Mouse (Mus musculus) adrenal gland, adult 8-10 months (tissue): Measurements from ENCODE around the gene Gm20388. TPM values are rescaled to one million over a fixed set of nuclear protein-coding genes. Genes with fewer than 3 reads are reported as not detected.

Experiments used
- DNase-seq: peaks from one replicate; pipeline ENCODE4 v3.0.0; 2022
- total RNA-seq, 4 experiments: library from RNA; stranded (reverse); gene quantifications; 2 replicates each; pipeline ENCODE4 v1.2.4; 2022

The Gm20388 gene
- total RNA-seq, 4 experiments from 2014 or later = 1.7 to 16.9 (median 5.8) TPM

- DNase-seq = no peak
Observed at GRCm38 (mm10) chr8:121911400-121911799, 2000.8 kb downstream of the Gm20388 start.

- no peak for DNase-seq
Observed at GRCm38 (mm10) chr8:121911987-121912386, 2001.3 kb downstream of the Gm20388 start.

GRCm38 (mm10) chr8:121912831-121913230, 2002.2 kb downstream of the Gm20388 start:
- DNase-seq = no peak

GRCm38 (mm10) chr8:121913378-121913777, 2002.7 kb downstream of the Gm20388 start:
- DNase-seq = no peak

DNA sequence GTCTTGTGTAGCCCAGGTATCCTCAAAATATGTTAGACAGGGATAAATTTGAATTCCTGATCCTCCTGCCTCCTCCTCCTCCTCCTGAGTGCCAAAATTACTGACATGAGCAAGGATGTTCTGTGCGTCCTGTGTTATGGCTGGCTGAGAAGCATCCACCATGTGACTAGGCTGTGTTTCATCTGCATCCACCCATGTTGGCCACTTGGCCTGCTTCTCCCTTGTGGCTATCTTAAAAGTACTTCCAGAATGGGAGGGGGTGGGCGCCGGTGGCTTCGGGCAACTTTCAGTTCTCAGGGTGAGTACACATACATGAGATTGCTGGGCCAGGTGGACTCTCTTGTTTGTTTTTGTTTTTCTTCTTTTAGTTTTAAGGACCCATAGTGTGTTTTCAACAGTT, 2008.5 kb downstream of the Gm20388 start:
- no peak for DNase-seq

DNA sequence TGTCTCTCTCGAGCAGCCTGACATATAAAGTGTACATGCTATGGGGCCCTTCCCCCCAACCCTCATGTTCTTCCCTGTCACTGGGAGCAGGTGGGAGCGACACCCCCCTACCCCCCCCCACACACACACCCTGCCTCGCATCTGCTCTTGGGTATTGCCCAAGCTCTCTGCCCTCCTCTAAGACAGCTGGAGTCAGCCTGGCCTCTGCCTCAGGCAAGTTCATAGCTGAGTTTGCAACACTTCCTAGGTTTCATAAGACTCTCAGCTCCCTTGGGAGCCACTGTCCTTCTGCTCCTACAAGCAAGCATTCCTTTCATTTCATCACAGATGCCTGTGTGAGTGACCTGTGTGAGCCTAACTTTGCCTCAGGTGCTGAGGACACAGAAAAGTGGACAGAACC, 2009.1 kb downstream of the Gm20388 start:
- peak; percentile 45 for DNase-seq

DNA sequence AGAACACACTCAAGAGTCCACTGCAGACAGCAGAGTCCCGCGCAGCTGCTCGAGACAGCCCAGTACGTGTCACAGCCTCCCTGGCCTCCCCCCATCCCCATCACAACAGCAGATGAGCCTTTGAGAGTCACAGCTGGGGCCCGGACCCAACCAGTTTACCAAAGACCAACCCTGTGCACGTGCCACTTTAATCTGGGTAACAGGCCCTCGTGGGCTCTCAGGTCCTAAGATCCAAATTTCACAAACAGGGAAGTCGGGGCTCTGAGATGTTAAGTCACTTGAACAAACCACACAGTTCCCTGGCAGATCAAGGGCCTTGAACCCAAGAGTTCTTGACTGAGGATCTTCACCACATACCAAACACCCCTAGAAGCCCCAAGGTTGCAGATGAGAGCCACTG, 2010.9 kb downstream of the Gm20388 start:
- DNase-seq = no peak

DNA sequence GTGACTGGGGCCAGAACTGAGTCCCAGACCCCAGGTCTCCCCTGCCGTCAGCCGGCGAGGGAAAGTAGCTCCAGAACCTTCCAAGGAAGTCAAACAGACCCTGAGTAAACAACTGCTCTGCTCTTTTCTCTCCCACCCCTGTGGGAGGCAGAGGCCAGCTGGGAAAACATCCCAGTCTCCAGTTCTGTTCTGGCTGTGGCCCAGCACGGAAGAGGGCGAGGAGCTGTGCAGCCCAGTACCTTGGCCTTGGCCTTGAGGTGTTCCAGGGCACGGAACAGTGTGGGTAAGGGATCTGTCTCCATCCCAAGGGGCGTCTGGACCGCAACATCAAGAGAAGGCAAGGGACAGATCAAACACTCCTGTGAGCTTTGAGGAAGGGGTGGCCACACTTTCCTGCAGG, 2011.5 kb downstream of the Gm20388 start:
- DNase-seq = no peak

DNA sequence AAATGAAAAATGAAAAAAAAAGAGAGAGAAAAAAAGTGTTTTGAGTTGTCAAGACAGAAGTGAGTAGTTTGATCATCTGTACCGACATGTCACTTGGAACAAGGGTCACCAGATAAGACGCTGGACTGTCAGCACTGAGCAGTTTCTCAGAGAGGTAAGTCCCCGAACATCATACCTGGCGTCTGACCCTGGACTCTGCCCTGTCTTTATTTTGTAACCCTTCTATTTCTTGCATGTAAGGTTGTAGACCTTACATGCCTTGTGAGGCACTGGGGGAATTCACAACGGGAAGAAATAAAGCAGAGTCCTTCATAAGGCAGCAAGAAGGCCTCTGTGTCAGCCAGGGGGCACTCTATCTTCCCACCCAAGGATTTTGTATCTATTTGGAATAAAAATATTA, 2014.0 kb downstream of the Gm20388 start:
- DNase-seq = no peak

DNA sequence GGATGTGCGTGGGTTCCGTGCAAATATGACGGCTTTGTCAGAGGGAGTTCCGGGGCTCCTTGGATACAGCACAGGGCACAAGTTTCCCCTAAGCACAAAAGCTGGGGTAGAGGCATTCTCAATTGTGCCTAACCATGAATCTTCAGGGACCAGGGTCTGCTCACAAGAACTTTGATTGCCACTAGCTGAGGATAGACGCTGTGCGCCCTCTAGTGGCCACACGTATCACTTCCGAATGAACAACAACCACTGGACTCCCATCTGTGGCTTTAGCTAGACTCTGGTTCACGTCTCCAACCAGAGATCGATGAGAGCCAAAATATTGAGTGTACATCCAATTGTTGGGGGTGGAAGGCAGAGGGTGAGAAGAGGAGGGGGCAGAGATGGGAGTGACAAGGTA, 2015.0 kb downstream of the Gm20388 start:
- peak; percentile 62 for DNase-seq

DNA sequence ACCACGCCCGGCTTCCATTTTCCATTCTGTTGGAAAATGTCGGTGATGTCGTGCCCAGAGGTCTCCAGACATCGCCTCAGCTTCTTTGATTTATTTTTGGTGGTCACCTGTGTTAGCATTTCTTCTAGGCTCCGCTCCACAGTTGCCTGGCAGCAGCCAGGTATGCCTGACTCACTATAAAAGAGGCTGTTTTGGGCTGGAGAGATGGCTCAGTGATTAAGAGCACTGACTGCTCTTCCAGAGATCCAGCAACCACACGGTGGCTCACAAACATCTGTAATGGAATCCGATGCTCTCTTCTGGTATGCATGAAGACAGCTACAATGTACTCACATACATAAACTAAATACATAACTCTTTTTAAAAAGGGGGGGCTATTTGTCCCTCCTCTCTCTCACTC, 2015.6 kb downstream of the Gm20388 start:
- DNase-seq = no peak

GRCm38 (mm10) chr8:121927316-121927715, 2016.7 kb downstream of the Gm20388 start:
- peak; percentile 36 for DNase-seq

DNA sequence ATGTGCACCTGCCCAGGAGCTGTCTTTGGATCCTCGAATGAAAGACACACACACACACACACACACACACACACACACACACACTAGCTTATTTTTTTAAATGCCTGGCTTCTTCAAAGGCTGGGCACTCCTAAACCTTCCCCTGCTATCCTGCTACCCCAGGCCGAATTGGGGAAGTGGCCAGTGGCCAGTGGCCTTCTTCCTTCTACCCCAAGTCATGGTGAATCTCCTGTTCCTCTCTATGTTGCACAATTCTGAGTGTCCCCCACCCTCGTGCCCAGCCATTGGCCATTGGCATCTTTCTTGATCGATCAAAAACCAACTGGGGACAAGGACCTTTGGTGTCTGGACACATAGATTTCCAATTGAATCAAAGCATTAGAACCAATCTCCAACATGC, 2019.4 kb downstream of the Gm20388 start:
- no peak for DNase-seq

DNA sequence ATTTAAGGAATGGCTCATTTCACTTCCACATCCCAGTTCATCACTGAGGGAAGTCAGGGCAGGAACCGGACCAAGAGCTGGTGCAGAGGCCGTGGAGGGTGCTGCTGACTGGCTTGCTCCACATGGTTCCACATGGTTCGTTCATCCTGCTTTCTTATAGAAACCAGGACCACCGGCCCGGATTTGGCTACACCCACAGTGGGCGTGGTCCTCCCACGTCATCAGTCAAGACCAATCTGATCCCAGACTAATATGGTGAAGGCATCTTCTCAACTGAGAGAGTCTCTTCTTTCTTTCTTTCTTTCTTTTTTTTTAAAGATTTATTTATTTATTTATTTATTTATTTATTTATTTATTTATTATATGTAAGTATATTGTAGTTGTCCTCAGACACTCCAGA, 2020.9 kb downstream of the Gm20388 start:
- no peak for DNase-seq

DNA sequence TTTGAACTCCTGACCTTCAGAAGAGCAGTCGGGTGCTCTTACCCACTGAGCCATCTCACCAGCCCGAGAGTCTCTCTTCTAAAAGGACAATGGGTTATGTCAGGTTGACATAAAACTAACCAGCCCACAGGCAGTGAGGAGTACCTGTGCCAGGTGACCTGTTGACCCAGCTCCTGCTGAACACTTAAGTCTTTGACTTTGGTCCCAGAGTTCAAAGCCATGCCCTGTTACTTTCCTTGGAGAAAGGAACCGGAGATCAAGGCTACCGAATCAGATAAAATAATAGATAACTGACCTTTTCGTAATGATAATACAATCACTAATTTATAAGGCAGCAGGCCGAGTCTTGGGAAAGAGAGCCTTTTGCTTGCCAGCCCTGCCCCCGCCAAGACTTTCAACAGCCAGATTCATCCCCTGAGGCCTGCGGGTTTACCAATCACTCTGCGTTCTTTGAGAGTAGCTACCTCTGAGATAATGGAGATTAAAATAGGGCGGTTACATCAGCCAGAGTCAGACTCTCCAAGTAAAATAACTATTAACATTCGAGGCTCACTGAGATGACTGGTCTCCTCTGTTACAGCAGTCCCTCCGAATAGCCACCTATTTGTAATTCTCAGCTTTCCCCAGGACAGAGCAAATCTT, 2021.5 kb downstream of the Gm20388 start:
- DNase-seq = no peak

DNA sequence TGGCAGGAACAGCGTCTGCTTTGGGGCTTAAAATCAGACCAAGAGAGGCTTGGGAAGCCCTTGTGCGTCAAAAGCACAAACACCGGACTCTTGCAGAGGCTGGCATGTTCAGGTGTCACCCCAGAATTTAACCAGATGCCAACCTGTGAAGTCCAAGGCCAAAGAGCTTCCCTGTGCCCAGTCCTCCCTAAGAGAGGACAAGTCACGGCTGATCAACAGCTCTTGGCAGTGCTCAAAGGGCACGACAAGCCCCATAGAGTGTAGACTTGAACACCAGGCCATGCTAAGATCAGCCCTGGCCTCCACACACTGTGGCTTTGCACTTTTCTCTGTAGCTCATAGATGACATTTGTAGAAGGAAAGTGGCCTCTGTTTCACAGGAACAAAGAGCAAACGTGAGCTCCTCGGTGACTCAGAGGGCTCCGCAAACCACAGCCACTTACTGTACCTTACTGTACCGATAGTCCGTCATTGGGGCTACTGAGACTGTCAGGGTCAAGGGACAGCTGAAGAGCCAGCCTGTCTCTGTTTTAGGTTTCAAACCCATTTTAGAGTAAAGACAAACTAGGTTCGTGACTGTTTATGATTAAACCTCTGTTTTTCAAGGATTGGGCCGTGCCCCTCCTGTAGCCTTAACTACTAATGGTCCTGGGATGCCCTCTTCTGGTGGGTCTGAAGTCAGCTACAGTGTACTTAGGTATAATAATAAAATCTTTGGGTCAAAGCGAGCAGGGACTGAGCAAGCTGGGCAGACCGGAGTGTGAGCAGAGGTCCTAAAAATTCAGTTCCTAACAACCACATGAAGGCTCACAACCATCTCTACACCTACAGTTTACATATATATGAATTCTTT, 2022.3 kb downstream of the Gm20388 start:
- no peak for DNase-seq

DNA sequence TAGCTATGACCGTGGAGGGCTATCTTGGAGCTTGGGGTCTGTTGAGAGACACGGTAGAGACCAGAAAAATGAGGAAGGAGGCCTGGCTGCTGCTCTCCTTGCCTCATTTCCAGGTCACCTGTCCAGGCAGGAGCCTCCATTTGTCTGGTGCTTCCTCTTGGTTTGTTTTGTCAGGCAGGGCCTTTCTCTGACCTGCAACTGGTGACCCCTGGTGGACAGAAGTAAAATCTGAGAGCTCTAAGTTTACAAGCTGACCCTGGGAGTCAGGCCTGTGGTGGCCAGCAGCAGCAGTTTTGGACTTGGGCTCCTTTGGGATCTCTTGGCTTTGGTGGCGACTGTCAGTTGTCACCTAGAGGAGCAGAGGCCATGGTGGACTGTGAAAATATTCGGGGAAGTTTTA, 2023.9 kb downstream of the Gm20388 start:
- DNase-seq = peak; percentile 31

GRCm38 (mm10) chr8:121934923-121935322, 2024.3 kb downstream of the Gm20388 start:
- no peak for DNase-seq

DNA sequence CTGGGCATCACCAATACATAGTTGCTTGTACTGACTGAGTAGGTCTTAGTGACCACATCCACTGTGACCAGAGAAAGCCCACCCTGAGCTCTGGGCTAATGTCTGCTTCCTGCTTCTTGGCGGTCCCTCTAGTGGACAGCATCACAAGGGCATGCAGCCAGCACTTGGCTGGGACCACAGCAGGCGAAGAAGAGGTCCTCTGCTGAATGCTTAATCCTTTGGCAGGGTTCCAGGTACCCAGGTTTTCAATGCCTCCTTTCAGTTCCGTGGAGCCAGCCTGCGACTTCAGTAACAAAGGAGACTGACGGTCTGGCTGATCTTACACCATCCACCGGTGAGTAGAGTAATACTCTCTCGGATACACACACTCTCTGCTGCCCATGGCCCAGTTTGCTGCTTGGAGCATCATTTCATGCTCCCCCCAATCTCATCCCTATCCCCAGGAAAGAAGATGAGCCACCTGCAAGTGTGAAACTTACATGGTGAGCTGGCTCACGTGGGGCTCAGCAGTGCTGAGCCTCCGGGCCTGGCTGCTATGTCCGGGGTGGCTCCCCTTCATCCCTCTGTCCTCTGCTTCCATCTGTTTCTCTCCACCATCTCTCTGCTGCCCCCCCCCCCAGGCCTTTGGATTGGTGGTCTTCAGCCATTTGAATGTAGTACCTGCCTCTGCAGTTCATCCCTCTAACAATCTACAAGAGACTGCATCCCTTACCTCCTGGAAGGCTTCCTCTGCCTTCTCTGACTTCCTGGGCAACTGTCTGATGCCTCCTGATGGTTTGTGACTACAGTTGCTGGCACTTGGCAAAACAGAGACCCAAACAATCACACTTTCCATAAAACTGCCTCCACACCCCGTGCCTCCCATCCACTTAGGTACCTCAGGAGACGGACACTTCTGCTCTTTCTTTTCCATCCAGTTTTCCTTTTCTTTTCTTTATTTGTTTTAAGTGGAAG, 2025.0 kb downstream of the Gm20388 start:
- no peak for DNase-seq

DNA sequence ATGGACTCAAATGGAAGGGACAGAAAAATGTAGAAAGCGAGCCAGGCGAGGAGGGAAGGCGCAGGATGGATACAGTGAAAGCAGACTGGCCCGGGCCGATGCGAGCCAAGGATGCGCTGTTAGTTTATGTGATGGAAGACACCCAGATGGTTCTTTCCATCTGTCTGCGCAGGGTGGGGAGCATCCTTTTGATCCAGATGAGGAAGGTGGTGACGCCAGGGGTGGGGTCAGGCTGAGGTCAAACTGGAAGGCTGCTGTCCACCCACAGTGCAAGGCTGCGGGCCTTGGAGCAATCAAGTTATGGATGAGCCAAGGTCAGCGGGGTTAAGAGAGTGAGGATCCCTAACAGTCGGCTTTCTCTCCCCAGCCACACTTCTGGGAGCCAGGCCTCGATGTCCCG, 2025.8 kb downstream of the Gm20388 start:
- no peak for DNase-seq

DNA sequence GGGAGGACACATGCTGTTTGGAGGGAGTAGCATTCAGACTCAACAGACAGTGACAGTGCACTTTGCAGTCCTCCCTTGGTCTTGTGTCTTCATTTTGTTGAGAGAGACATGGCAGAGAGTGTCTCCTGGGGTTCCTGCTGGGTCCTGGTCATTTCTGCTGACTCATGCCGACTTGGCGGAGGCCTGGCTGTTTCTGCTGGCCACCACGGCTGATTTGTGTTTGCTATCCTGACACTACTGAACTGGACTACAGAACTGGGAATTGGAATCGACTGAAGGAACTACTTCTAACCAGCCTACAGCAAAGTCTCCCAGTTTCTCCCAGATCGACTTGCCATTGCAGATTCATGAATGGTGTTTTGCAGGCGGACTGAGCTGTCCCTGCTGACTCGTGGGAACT, 2028.1 kb downstream of the Gm20388 start:
- no peak for DNase-seq

GRCm38 (mm10) chr8:121943057-121943540, 2032.5 kb downstream of the Gm20388 start:
- DNase-seq = no peak

GRCm38 (mm10) chr8:121943716-121944115, 2033.1 kb downstream of the Gm20388 start:
- DNase-seq = no peak
